25 mouse cellular contexts compared by ENCODE assay signal in the genomic region with DNA sequence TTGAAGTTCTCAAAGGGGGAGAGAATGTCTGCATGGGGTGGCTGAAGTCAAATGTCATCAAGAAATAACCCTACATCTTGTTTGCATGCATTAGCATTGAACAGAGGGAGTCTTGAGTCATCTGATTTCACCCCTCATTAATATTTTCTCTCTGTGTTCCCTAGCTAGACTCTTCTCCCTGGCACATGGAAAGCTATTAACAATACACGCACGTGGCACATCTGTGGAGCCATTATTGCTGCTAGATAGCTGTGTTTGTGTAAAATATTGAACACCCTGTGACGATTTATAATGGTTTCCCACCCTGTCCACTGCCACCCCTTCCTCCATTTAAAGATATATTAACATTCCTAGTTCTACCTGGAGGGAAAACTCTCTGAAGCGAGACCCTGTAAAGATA.
A peak's percentile ranks its signal among the peaks of the same experiment; 100 is the strongest.
DNase-seq lines count a peak whose midpoint lies in the region; ATAC-seq and TF ChIP-seq lines count a peak whose summit lies in the region.
"Had no signal": no experiment of that assay in that cellular context is flagged by ENCODE, and none has a peak within 500 bp of the region (broad histone marks: within the 10 kb centered on the region; RNA-seq: fewer than 3 reads in every experiment).

No protein-coding gene starts in this region.

- TF ChIP-seq POLR2A in brain, embryonic 14.5 days (IDR thresholded peaks at IDR 0.05; ENCODE audit: borderline replicate concordance, extremely low read depth, insufficient read depth, insufficient read length, poor library complexity, severe bottlenecking), result no peak

- no peak overlapping the region for H3K4me2 ChIP-seq in hindbrain, embryonic 13.5 days
- no peak overlapping the region for H3K4me2 ChIP-seq in hindbrain, embryonic 15.5 days
- H3K4me2 ChIP-seq in midbrain, postnatal 0 days (ENCODE audit: low read depth, low read length, poor library complexity, severe bottlenecking), result no peak overlapping the region
- H3K4me2 ChIP-seq: limb, embryonic 15.5 days; liver, embryonic 15.5 days; midbrain, embryonic 12.5 days had no signal

- 0 out of 2 replicates have a peak, but pooled peaks have one; percentile 14 for ATAC-seq in hindbrain, embryonic 13.5 days (ENCODE audit: low FRiP score)
- peak; percentile 55; the same call in 1 of the 2 replicates for ATAC-seq in hindbrain, embryonic 15.5 days (ENCODE audit: low FRiP score, low read depth)
- ATAC-seq in midbrain, postnatal 0 days (ENCODE audit: low FRiP score), result no peak
- ATAC-seq in megakaryocyte-erythroid progenitor cell, adult 5-6 weeks (replicated peaks; ENCODE audit: low FRiP score, low TSS enrichment, poor library complexity, severe bottlenecking), result no peak
- ATAC-seq: intestine, embryonic 16.5 days; Patski had no signal

- no peak for TF ChIP-seq CTCF in brain, embryonic 14.5 days (IDR thresholded peaks at IDR 0.05; ENCODE audit: borderline replicate concordance, extremely low read depth, insufficient read depth, insufficient read length)
- TF ChIP-seq CTCF in midbrain, postnatal 0 days (IDR thresholded peaks at IDR 0.05), result no peak

- H3K36me3 ChIP-seq in hindbrain, embryonic 13.5 days, result no peaks in the 10 kb centered on the region
- no peaks in the 10 kb centered on the region for H3K36me3 ChIP-seq in hindbrain, embryonic 10.5 days
- H3K36me3 ChIP-seq in hindbrain, embryonic 15.5 days, result no peaks in the 10 kb centered on the region
- no peaks in the 10 kb centered on the region for H3K36me3 ChIP-seq in midbrain, postnatal 0 days (ENCODE audit: insufficient read depth, low read length)
- H3K36me3 ChIP-seq: embryonic facial prominence, embryonic 10.5 days; G1E; heart, embryonic 10.5 days; limb, embryonic 15.5 days; liver, embryonic 15.5 days; midbrain, embryonic 12.5 days had no signal

- no peaks in the 10 kb centered on the region for H3K27me3 ChIP-seq in hindbrain, embryonic 13.5 days
- H3K27me3 ChIP-seq in hindbrain, embryonic 10.5 days (ENCODE audit: insufficient read depth, poor library complexity, severe bottlenecking), result no peaks in the 10 kb centered on the region
- H3K27me3 ChIP-seq in hindbrain, embryonic 15.5 days, result no peaks in the 10 kb centered on the region
- no peaks in the 10 kb centered on the region for H3K27me3 ChIP-seq in midbrain, postnatal 0 days (ENCODE audit: insufficient read depth, low read length)
- H3K27me3 ChIP-seq: CH12.LX; limb, embryonic 15.5 days; liver, embryonic 15.5 days; midbrain, embryonic 12.5 days; Patski had no signal

- H3K4me1 ChIP-seq in hindbrain, embryonic 13.5 days (replicated peaks), result peaks cover 21% of the 10 kb centered on the region
- H3K4me1 ChIP-seq in hindbrain, embryonic 10.5 days (replicated peaks), result peaks cover 9% of the 10 kb centered on the region; the same call in 1 of the 2 replicates
- peaks cover 11% of the 10 kb centered on the region for H3K4me1 ChIP-seq in hindbrain, embryonic 15.5 days (replicated peaks)
- H3K4me1 ChIP-seq in midbrain, postnatal 0 days (ENCODE audit: insufficient read depth, low read length), result peaks cover 7% of the 10 kb centered on the region; the same call in 1 of the 2 replicates
- H3K4me1 ChIP-seq: embryonic facial prominence, embryonic 10.5 days; heart, embryonic 10.5 days; limb, embryonic 15.5 days; liver, embryonic 15.5 days; midbrain, embryonic 12.5 days had no signal

- peak overlapping the region; percentile 76 for H3K27ac ChIP-seq in hindbrain, embryonic 13.5 days
- no peak overlapping the region for H3K27ac ChIP-seq in hindbrain, embryonic 10.5 days
- H3K27ac ChIP-seq in hindbrain, embryonic 15.5 days (replicated peaks), result peak overlapping the region; percentile 62; the same call in 1 of the 2 replicates
- no peak overlapping the region for H3K27ac ChIP-seq in midbrain, postnatal 0 days (ENCODE audit: low read depth, low read length)
- H3K27ac ChIP-seq: embryonic facial prominence, embryonic 10.5 days; heart, embryonic 10.5 days; limb, embryonic 15.5 days; liver, embryonic 15.5 days; macrophage; midbrain, embryonic 12.5 days had no signal

- no peak for DNase-seq in hindbrain, embryonic 10.5 days (ENCODE audit: low spot score)
- peak; percentile 32 for DNase-seq in brain, embryonic 14.5 days (ENCODE audit: low read depth)
- DNase-seq in midbrain, postnatal 0 days (ENCODE audit: low spot score), result peak; percentile 33
- no peak for DNase-seq in kidney, adult 8-10 months
- DNase-seq: adrenal gland, postnatal 36 days; B cell, adult 2 months; cerebellum, adult 11 months; cerebellum, adult 9-11 months; kidney, postnatal 25 days; retina, postnatal 1 day; right cerebral cortex, postnatal 4 days; thymus, postnatal 36 days had no signal

- no peaks in the 10 kb centered on the region for H3K9me3 ChIP-seq in hindbrain, embryonic 13.5 days
- H3K9me3 ChIP-seq in hindbrain, embryonic 10.5 days, result no peaks in the 10 kb centered on the region
- H3K9me3 ChIP-seq in hindbrain, embryonic 15.5 days, result no peaks in the 10 kb centered on the region
- H3K9me3 ChIP-seq in midbrain, postnatal 0 days (ENCODE audit: low read length), result no peaks in the 10 kb centered on the region
- H3K9me3 ChIP-seq: embryonic facial prominence, embryonic 10.5 days; G1E; heart, embryonic 10.5 days; limb, embryonic 15.5 days; liver, embryonic 15.5 days; midbrain, embryonic 12.5 days had no signal

- no peak overlapping the region for H3K4me3 ChIP-seq in hindbrain, embryonic 13.5 days
- no peak overlapping the region for H3K4me3 ChIP-seq in hindbrain, embryonic 10.5 days
- H3K4me3 ChIP-seq in hindbrain, embryonic 15.5 days, result no peak overlapping the region
- no peak overlapping the region for H3K4me3 ChIP-seq in midbrain, postnatal 0 days (ENCODE audit: low read depth, low read length)
- H3K4me3 ChIP-seq: embryonic facial prominence, embryonic 10.5 days; heart, embryonic 10.5 days; limb, embryonic 15.5 days; liver, embryonic 15.5 days; midbrain, embryonic 12.5 days had no signal

- H3K9ac ChIP-seq in hindbrain, embryonic 13.5 days, result no peak overlapping the region
- H3K9ac ChIP-seq in hindbrain, embryonic 15.5 days, result no peak overlapping the region
- H3K9ac ChIP-seq in midbrain, postnatal 0 days (replicated peaks; ENCODE audit: low read length, poor library complexity, severe bottlenecking), result no peak overlapping the region
- H3K9ac ChIP-seq: limb, embryonic 15.5 days; liver, embryonic 15.5 days; midbrain, embryonic 12.5 days had no signal

- WGBS in hindbrain, embryonic 13.5 days, result 38% methylated on average over 4 of the region's 4 CpGs
- 79% methylated on average over 4 of the region's 4 CpGs for WGBS in hindbrain, embryonic 10.5 days
- WGBS in hindbrain, embryonic 15.5 days, result 41% methylated on average over 4 of the region's 4 CpGs
- 56% methylated on average over 4 of the region's 4 CpGs for WGBS in midbrain, postnatal 0 days

Comparison
In these comparisons a context has a peak if more than half of its experiments do, and no peak if none do; other contexts are left out.
1. H3K27ac ChIP-seq: peak in hindbrain, embryonic 13.5 days (single experiment) and hindbrain, embryonic 15.5 days (single experiment); none in hindbrain, embryonic 10.5 days (single experiment) and midbrain, postnatal 0 days (single experiment).
2. ATAC-seq: peak in hindbrain, embryonic 13.5 days (single experiment) and hindbrain, embryonic 15.5 days (single experiment); none in midbrain, postnatal 0 days (single experiment) and megakaryocyte-erythroid progenitor cell, adult 5-6 weeks (single experiment).
3. DNase-seq: peak in brain, embryonic 14.5 days (single experiment) and midbrain, postnatal 0 days (single experiment); none in hindbrain, embryonic 10.5 days (single experiment) and kidney, adult 8-10 months (0 of 2).